Mouse (Mus musculus) c-Kit-positive CD71-positive TER-119-negative erythroid progenitor cells, embryonic 14.5 days (primary cell): ENCODE results near the gene Phka2.

ENCODE experiments used
- DNase-seq: peaks from one replicate; pipeline ENCODE4 v3.0.0-alpha.2; 2013; ENCODE audit warnings: low read depth

Gene Phka2

GRCm38 (mm10) chrX:160598562-160599458 lies 96.8 kb downstream of the Phka2 start:
- no peak for DNase-seq

- no peak for DNase-seq
These were observed 99.1 kb downstream of the Phka2 start for GRCm38 (mm10) chrX:160601053-160601452.

GRCm38 (mm10) chrX:160602770-160603169 lies 100.8 kb downstream of the Phka2 start:
- DNase-seq: no peak

DNA sequence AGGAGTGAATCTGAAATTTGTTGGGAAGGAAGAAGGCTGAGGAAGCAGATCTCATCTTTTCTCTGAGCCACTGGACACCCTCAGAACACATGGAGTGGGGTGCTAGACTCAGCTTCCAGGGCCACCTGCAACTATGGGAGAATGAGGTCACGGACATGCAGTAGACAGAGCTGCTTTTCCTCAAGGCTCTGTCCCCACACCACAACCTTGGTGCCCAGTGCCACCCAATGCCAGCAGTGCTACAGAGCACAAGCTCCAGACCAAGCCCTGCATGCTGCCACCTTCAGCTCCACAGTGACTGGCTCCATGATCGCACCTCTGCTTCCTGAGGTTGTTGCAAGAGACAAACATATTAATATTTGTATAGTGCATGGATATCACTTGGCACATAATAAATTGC lies 101.3 kb downstream of the Phka2 start:
- no peak for DNase-seq

DNA sequence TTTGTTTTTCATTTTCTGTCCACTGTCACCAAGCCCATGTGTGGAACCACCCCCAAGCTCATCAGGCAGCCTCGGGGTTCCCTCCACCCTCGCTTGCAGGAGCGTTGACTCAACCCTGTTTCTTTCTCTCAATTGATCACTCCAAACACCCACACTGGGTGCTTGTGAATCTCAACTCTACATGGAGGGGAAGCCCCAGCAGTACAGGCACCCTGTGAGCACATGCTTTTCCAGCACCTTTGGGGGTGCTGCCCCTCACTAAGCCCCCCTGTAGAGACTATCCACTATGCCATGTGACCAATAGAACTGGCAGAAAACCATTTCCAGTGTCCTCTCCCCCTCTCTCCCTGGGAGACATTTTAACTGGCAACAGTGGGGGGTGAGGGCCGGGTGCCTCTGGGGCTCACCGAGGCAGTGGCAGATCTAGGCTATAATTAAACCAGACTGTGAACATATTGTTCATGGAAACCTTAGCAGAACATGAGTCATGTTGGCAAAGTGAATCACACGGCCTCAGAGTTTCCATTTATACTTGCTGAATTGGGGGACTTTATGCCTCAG lies 102.1 kb downstream of the Phka2 start:
- no peak for DNase-seq

DNA sequence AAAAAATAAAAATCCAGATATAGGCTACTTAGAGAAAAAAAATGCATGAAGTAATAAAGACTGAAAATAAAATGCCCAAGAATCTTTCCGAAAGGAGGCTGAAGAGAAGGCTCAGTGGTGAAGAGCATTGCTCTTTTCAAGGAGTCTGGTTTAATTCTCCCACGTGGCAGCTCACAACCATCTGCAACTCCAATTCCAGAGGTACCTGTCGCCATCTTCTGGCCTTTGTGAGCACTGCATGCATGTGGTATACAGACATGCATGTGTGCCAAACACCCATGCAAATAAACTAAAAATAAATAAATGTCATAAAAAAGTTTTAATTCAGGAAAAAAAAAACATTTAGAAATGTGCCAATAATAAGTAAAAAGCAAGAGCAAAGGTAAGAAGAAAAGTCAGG lies 107.9 kb downstream of the Phka2 start:
- DNase-seq: peak; percentile 45

- no peak for DNase-seq
These were observed 108.5 kb downstream of the Phka2 start for GRCm38 (mm10) chrX:160610482-160610881.

- no peak for DNase-seq
These were observed 109.1 kb downstream of the Phka2 start for GRCm38 (mm10) chrX:160610882-160611644.
